Mouse (Mus musculus): ENCODE data around the gene Parg.
"Not testable (repeated sequence)": the region's sequence is repeated elsewhere in the genome, so short reads cannot be mapped to it uniquely, and the experiment has no call there.

The Parg gene

GRCm38 (mm10) chr14:32179393-32180195 is 22.2 kb upstream of the Parg start:
- no peak for DNase-seq (ENCODE audit: low spot score)

GRCm38 (mm10) chr14:32180861-32181260 is 20.9 kb upstream of the Parg start:
- DNase-seq (ENCODE audit: low spot score), result no peak

GRCm38 (mm10) chr14:32183846-32184245 is 17.9 kb upstream of the Parg start:
- DNase-seq (ENCODE audit: low spot score), result no peak

- no peak for DNase-seq (ENCODE audit: low spot score)
These were observed 10.9 kb upstream of the Parg start for GRCm38 (mm10) chr14:32190627-32191391.

GRCm38 (mm10) chr14:32191926-32192325 is 9.8 kb upstream of the Parg start:
- no peak for DNase-seq (ENCODE audit: low spot score)

GRCm38 (mm10) chr14:32192437-32192836 is 9.3 kb upstream of the Parg start:
- peak; percentile 10 for DNase-seq (ENCODE audit: low spot score)

GRCm38 (mm10) chr14:32193557-32193956 is 8.2 kb upstream of the Parg start:
- not testable (repeated sequence) for DNase-seq (ENCODE audit: low spot score)

- peak; percentile 9 for DNase-seq (ENCODE audit: low spot score)
These were observed 395 bp upstream of the Parg start for GRCm38 (mm10) chr14:32201354-32201753.

GRCm38 (mm10) chr14:32226601-32227000 is 24.9 kb downstream of the Parg start:
- DNase-seq (ENCODE audit: low spot score), result no peak

- DNase-seq (ENCODE audit: low spot score), result peak; percentile 53
These were observed 27.2 kb downstream of the Parg start for GRCm38 (mm10) chr14:32228996-32229395.

GRCm38 (mm10) chr14:32242401-32242800 is 40.7 kb downstream of the Parg start:
- DNase-seq (ENCODE audit: low spot score), result peak; percentile 35

GRCm38 (mm10) chr14:32246019-32246418 is 44.3 kb downstream of the Parg start:
- no peak for DNase-seq (ENCODE audit: low spot score)

GRCm38 (mm10) chr14:32249616-32250015 is 47.9 kb downstream of the Parg start:
- DNase-seq (ENCODE audit: low spot score), result no peak

GRCm38 (mm10) chr14:32260830-32261229 is 59.1 kb downstream of the Parg start:
- DNase-seq (ENCODE audit: low spot score), result no peak

GRCm38 (mm10) chr14:32261741-32262140 is 60.0 kb downstream of the Parg start:
- no peak for DNase-seq (ENCODE audit: low spot score)

GRCm38 (mm10) chr14:32268999-32269398 is 67.2 kb downstream of the Parg start:
- DNase-seq (ENCODE audit: low spot score), result no peak

GRCm38 (mm10) chr14:32269589-32269988 is 67.8 kb downstream of the Parg start:
- DNase-seq (ENCODE audit: low spot score), result no peak

GRCm38 (mm10) chr14:32301622-32302021 is 99.9 kb downstream of the Parg start:
- DNase-seq (ENCODE audit: low spot score), result peak; percentile 46

- no peak for DNase-seq (ENCODE audit: low spot score)
These were observed 100.7 kb downstream of the Parg start for GRCm38 (mm10) chr14:32302423-32302822.

GRCm38 (mm10) chr14:32304921-32305320 is 103.2 kb downstream of the Parg start:
- no peak for DNase-seq (ENCODE audit: low spot score)

- DNase-seq (ENCODE audit: low spot score), result peak; percentile 51
These were observed 108.1 kb downstream of the Parg start for GRCm38 (mm10) chr14:32309876-32310275.

- DNase-seq (ENCODE audit: low spot score), result no peak
These were observed 109.8 kb downstream of the Parg start for GRCm38 (mm10) chr14:32311381-32312035.

- DNase-seq (ENCODE audit: low spot score), result no peak
These were observed 116.1 kb downstream of the Parg start for GRCm38 (mm10) chr14:32317822-32318221.
